Mouse (Mus musculus) lung, postnatal 36 days (tissue): ENCODE results near the gene Ap2a1.

ENCODE experiments used
- DNase-seq: peaks from one replicate; pipeline ENCODE4 v3.0.0; 2022; ENCODE audit warnings: mixed read lengths

Gene Ap2a1

GRCm38 (mm10) chr7:44863982-44864494, 65.3 kb downstream of the Ap2a1 start:
- DNase-seq = no peak

DNA sequence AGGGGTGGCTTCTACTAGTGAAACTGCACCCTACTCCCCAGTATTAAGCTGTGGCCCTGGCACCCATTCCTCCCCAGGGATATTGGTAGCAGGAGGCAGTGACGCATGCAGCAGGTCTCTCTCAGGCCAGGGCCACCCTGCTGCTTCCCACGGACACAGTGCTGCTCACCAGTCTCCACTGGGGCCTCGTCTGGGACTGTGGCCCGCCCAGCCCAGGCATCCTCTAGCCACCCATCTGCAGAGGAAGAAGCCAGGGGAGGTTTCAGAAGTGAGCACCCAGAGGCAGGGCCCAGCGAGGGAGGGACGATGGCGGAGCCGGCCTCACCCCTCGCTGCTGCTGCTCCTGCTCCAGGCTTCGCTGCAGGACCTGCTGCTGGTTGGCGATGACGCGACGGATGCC, 66.1 kb downstream of the Ap2a1 start:
- DNase-seq = no peak

DNA sequence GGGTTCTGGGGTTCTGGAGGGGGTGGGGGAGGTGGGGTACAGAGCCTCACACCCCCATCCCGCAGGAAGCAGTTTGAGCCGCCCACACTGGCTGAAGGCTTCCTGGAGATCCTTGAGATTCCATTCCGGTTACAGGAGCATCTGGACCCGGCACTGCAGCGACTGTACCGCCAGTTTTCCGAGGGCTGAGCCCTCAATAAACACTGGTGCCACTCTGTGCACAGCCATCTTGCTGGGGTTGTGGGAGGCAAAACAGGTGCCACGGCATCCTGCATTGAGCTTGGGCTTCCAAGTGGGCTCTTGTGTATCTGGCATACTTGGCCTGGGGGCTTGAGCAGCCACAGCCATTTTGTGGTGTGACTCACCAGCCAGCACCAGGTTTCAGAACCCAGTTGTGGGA, 66.9 kb downstream of the Ap2a1 start:
- DNase-seq = no peak

DNA sequence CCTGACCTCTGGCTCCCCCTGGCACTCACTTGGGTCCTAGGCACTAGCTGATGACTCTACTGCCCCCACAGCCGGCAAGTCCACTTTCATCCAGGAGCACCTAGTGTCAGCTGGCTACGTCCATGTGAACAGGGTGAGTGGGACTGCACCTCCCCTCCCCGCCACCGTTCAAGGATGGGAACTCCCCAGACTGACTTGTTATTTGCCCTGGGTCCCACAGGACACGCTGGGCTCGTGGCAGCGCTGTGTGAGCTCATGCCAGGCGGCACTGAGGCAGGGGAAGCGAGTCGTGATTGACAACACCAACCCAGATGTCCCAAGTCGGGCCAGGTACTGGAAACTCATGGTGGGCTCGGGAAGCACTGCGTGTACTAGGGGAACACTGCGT, 67.9 kb downstream of the Ap2a1 start:
- DNase-seq = no peak

- peak; percentile 75 for DNase-seq
Observed at GRCm38 (mm10) chr7:44860576-44861428, 68.5 kb downstream of the Ap2a1 start.

GRCm38 (mm10) chr7:44859896-44860295, 69.4 kb downstream of the Ap2a1 start:
- DNase-seq = no peak

DNA sequence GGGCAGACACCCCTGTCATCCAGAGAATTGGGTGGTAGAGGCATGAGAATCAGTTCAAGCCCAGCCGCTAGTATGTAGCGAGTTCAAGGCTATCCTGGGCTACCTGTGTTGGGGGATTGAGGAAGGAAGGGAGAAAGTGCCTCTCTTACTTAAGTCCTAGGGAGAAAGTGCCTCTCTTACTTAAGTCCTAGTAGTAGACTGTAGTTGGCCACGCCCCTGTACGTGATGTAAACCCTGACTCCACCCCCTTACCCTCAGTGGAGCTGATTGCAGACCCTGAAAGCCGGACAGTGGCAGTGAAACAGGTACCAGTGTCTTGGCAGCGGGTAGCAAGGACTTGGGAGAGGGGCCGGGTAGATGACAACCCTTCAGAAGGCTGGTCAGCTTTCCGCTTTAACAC, 71.4 kb downstream of the Ap2a1 start:
- peak; percentile 73 for DNase-seq

DNA sequence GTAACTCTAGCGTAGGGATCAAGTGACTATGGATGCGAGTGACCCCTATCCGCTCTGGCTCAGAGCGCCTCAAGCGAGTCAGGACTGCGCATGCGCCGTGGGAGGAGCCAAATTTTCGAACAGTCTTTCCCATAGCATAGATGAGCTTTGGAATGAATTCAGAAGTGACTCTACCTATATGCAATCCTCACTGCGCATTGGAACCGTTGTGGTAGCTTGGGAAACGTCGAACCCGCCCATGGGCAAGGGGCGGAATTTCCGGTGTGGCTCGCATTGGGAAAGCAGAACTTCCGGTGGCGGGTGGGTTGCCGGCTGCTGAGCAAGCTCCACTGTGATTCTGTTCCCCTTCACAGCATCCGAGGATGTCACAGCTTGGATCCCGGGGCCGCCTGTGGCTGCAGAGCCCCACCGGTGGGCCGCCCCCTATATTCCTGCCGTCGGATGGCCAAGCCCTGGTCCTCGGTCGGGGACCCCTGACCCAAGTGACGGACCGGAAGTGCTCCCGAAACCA, 72.2 kb downstream of the Ap2a1 start, which contains the start of gene Pnkp:
Gene Pnkp (plus strand): TSS at position 98 of the 511 bp plus-strand sequence.
- DNase-seq = peak; percentile 92

- DNase-seq = no peak
Observed at GRCm38 (mm10) chr7:44856265-44856916, 72.9 kb downstream of the Ap2a1 start.

GRCm38 (mm10) chr7:44855036-44855435, 74.3 kb downstream of the Ap2a1 start:
- DNase-seq = no peak

GRCm38 (mm10) chr7:44854356-44855031, 74.8 kb downstream of the Ap2a1 start:
- DNase-seq = peak; percentile 93

- DNase-seq = no peak
Observed at GRCm38 (mm10) chr7:44853596-44854355, 75.5 kb downstream of the Ap2a1 start.

DNA sequence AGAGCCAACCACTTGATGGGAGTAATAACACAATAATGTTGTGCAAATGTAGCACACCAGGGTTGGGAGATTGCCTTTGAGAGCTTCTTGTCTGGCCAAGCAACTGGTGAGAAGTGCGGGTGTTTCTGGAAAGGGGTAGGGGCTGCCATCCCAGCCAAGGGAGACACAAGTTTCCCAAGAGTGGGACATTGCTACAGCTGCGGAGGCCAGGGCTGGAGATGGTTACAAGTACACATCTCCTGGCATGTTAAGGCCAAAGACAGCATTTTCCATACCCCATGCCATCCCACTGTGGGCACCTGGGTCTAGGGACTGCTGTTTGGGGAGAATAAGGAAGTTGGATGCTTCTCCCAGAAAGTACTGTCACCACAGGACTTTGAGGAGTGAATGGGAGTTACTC, 76.2 kb downstream of the Ap2a1 start:
- DNase-seq = no peak

DNA sequence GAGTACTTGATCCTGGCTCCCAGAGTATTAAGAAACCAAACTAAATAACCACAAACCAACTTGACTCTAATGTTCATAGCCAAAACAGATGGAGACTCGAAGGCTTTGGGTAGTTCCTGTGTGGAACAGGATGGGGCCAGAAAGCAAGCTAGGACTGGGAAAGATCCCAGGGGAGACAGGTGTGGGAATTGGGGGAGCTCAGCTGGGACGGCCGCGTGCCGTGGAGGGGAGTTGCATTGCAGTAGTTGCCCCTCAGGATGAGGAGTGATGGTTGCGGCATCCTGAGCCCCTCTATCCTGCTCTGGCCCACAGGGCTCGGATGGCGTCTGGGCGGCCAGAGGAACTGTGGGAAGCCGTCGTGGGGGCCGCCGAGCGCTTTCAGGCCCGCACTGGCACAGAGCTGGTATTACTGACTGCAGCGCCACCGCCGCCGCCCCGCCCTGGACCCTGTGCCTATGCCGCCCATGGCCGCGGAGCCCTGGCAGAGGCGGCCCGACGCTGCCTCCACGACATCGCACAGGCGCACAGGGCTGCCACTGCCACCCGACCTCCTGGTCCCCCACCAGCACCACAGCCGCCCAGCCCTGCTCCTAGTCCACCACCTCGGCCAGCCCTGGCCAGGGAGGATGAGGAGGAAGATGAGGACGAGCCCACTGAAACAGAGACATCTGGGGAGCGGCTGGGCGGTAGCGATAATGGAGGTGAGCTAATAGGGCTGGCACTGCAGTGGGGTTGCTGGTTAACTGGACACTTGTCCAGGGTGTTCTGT, 76.9 kb downstream of the Ap2a1 start:
- DNase-seq = no peak

- DNase-seq = no peak
Observed at GRCm38 (mm10) chr7:44851625-44852234, 77.6 kb downstream of the Ap2a1 start.

DNA sequence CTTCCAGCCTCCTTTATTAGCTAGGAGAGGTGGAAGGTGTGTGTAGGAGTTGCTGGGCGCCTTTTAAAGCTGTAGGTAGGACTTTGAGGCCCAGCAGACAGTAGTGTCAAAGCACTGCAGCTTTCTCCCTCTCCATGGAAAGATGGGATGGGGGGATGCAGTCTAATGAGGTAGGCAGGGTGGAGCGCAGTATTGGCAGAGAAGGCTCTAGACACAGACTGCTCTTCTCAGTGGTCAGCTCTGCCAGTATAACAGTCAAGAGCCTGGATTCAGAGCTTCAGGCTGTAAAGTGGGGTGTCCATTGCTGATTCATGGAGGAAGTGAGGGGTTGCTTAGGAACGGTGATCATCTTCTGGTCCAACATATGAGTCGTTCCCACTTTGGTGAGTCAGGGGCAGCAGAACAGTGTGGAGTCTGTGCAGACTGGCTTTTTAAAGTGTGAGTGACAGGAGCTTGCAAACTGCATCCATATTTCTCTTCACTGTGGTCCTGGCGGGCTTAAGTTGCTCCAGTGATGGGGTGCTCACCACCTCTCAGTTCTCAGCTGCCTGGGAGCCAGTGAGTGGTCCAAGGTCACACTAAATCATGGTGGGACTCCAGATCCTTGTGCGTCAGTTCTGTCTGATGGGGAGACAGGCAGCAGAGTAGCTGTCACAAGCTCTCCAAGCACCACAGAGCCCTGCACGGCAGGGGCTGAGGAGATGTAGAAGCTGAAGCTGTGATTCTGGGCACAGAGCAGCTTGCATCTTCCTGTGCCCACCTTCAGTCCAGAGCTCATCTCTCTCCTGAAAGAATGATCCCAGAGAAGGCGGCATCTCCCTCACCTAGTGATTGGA, 78.3 kb downstream of the Ap2a1 start:
- no peak for DNase-seq
